Mouse (Mus musculus): ENCODE results near the gene Spata31d1b. TPM values are rescaled to one million over a fixed set of nuclear protein-coding genes. Genes with fewer than 3 reads are reported as not detected.

The Spata31d1b gene
- polyA plus RNA-seq, 1 experiment = 0.03 TPM

DNA sequence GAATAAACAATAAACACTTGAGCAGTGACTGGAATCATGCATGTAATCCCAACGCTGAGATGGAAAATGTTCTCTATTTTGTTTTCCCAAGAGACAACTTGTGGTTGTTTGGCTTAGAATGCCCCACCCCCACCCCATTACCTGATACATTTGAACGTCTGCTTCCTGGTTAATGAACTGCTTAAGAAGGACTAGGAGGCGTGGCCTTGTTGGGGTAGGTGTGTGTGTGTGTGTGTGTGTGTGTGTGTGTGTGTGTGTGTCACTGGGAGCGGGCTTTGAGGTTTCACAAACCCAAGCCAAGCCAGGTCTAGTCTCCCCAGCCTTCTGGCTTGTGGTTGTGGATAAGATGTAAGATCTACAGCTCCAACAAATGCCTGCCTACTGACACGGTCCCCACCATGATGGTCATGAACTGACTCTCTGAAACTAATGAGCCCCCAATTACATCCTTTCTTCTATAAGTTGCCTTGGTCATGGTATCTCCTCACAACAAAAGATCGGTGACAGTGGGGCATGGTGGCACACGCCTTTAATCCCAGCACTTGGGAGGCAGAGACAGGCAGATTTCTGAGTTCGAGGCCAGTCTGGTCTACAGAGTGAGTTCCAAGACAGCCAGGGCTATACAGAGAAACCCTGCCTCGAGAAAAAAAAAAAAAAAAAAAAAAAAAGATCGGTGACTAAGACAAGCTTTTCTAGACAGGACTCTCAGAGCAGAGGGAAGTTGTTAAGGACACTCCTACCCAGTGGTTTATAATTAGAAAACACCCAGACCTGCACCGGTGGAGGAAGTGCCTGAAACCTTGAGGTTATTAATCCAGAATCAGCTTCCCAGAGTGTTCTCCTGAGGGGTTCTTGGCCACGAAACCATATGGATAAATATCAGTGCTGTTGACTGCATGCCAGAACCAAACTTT, 35.5 kb upstream of the Spata31d1b start:
- no peak for TF ChIP-seq CTCF (IDR thresholded peaks at IDR 0.05; ENCODE audit: borderline replicate concordance, extremely low read depth, insufficient read depth, insufficient read length)
- TF ChIP-seq POLR2A (IDR thresholded peaks at IDR 0.05; ENCODE audit: borderline replicate concordance, extremely low read depth, insufficient read depth, insufficient read length, poor library complexity, severe bottlenecking) = no peak
- DNase-seq (ENCODE audit: low read depth) = peak; percentile 7

DNA sequence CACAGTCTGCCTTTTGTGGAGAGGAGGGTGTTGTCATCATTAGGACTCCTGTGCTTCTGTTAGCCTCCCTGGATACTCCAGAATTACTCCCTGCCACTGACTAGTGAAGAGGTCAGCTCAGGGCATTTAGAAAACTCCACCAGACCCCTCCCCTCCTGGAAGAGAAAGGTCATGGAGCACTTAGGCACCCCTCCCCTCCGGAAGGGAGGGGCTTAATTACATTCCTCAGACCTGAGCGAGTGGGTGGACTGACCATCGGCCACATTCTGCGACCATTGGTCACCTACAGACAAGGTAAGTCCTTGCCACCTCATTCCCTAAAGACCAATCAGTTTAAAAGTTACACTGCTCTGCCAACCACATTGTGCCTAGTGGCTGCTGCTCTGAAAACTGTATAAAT, 32.8 kb upstream of the Spata31d1b start:
- DNase-seq (ENCODE audit: low read depth) = no peak
- TF ChIP-seq POLR2A (IDR thresholded peaks at IDR 0.05; ENCODE audit: borderline replicate concordance, extremely low read depth, insufficient read depth, insufficient read length, poor library complexity, severe bottlenecking) (no peak), CTCF (IDR thresholded peaks at IDR 0.05; ENCODE audit: borderline replicate concordance, extremely low read depth, insufficient read depth, insufficient read length) (no peak)

DNA sequence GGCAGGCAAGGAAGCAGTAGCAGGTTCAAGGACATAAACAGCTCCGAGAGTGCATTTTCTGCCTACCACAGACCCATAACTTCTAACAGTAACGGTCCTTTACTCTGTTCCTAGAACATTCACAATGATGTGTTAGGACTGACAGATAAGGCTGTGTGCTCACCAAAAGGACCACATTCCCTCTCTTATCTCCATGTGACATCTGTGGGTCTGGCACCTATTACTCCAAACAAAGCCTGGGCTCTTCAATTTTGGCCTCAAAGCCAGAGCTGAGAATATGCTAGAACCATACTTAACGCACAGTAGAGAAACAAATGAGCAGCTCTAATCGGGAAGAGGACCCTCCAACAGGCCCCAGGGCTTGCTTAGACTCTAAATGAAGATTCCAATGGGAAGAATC, 32.2 kb upstream of the Spata31d1b start:
- DNase-seq (ENCODE audit: low read depth) = no peak
- TF ChIP-seq POLR2A (IDR thresholded peaks at IDR 0.05; ENCODE audit: borderline replicate concordance, extremely low read depth, insufficient read depth, insufficient read length, poor library complexity, severe bottlenecking) (no peak), CTCF (IDR thresholded peaks at IDR 0.05; ENCODE audit: borderline replicate concordance, extremely low read depth, insufficient read depth, insufficient read length) (no peak)

DNA sequence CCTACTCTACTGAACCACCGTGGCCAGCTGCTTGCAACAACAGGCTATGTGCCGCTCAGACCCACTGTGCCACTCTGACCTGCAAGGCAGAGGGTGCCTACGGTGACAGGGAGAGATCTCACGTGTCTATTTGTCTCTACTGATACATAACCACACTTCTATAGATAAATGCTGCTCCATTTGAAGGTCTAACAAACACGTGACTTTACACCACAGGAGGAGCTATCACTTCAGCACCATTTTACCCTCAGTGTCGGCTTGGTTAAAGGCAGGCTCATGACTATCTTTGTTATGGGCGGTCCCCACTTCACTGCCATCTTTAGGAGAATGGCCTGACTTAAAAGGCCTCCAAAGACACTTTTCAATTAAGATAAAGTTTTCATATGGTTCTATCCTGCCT, 29.5 kb upstream of the Spata31d1b start:
- TF ChIP-seq CTCF (IDR thresholded peaks at IDR 0.05; ENCODE audit: borderline replicate concordance, extremely low read depth, insufficient read depth, insufficient read length) (no peak), POLR2A (IDR thresholded peaks at IDR 0.05; ENCODE audit: borderline replicate concordance, extremely low read depth, insufficient read depth, insufficient read length, poor library complexity, severe bottlenecking) (no peak)
- no peak for DNase-seq (ENCODE audit: low read depth)

DNA sequence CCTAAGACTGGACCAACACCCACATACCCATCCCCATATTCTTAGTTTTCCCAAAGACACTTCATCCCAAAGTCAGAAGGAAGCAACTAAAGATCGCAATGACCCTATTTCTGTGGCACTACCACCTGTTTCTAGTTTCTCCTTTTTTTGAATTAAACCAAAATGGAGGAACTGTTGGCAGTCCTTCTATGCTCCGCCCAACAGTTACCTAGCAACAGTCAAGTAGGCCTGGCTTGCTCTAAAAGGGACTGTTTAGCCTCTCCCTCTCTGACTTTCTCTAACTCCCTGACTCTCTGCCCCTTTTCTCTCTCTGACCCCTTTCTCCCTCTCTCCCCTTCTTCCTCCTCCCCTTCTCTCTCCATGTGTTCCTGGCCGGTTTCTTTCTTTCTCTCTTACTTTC, 26.8 kb upstream of the Spata31d1b start:
- no peak for DNase-seq (ENCODE audit: low read depth)
- TF ChIP-seq CTCF (IDR thresholded peaks at IDR 0.05; ENCODE audit: borderline replicate concordance, extremely low read depth, insufficient read depth, insufficient read length) = no peak
- TF ChIP-seq POLR2A (IDR thresholded peaks at IDR 0.05; ENCODE audit: borderline replicate concordance, extremely low read depth, insufficient read depth, insufficient read length, poor library complexity, severe bottlenecking) = no peak

DNA sequence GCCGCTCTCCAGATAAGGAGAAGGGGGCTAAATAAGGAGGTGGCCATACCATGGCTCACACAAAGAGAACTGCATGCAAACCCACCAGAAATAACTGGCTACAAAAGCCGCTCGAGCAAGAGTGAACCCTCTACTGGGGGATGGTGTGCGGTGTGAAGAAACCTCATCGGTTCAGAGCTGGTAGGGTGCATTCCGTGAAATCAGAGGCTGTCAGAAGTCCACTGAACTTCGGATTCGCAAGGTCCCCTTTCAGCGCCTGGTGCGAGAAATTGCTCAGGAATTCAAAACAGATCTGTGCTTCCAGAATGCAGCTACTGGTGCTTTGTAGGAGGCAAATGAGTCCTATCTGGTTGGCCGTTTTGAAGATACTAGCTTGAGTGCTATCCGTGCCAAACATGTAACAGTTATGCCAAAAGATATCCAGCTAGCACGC, 23.7 kb upstream of the Spata31d1b start:
- no peak for DNase-seq (ENCODE audit: low read depth)
- TF ChIP-seq POLR2A (IDR thresholded peaks at IDR 0.05; ENCODE audit: borderline replicate concordance, extremely low read depth, insufficient read depth, insufficient read length, poor library complexity, severe bottlenecking) (no peak), CTCF (IDR thresholded peaks at IDR 0.05; ENCODE audit: borderline replicate concordance, extremely low read depth, insufficient read depth, insufficient read length) (no peak)

DNA sequence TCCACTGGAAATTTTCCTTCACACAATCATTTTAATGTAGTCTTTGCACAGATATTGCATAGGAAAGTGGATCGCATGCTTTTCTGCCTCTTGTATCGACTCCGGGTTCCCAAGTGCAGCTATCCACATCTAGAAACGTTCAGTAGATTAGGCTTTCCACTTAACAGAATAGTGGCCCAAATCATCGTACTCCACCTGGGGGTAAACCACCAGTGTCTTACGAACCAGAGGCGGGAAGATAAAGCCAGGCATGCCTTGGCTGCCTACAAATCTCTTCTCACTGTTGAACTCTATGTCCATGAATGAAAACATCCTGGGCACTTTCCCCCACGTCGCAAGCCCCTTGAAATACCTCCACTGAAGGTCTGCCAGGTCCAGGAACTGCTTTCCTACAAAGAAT, 22.8 kb upstream of the Spata31d1b start:
- no peak for DNase-seq (ENCODE audit: low read depth)

DNA sequence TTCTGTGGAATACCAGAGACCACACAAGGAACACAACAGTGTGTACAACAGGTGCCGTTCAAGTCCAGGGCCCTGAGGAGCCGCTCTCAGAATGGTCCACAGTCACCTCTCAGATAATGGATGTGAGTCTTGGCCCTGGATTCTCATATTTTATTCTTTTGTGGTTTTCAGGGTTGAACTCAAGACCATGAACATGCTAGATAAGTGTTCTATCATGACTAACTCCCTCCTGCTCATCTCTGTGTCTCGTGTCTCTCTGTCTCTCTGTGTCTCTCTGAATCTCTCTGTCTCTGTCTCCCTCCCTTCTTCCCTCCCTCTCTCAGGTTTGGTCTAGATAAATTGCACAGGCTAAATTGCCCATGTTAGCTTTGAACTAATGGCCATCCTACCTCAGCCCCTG, 22.2 kb upstream of the Spata31d1b start:
- no peak for DNase-seq (ENCODE audit: low read depth)
- TF ChIP-seq CTCF (IDR thresholded peaks at IDR 0.05; ENCODE audit: borderline replicate concordance, extremely low read depth, insufficient read depth, insufficient read length) (no peak), POLR2A (IDR thresholded peaks at IDR 0.05; ENCODE audit: borderline replicate concordance, extremely low read depth, insufficient read depth, insufficient read length, poor library complexity, severe bottlenecking) (no peak)

More for the DNA sequence above, 22.8 kb upstream of the Spata31d1b start:
- TF ChIP-seq POLR2A (IDR thresholded peaks at IDR 0.05; ENCODE audit: borderline replicate concordance, extremely low read depth, insufficient read depth, insufficient read length, poor library complexity, severe bottlenecking) (no peak), CTCF (IDR thresholded peaks at IDR 0.05; ENCODE audit: borderline replicate concordance, extremely low read depth, insufficient read depth, insufficient read length) (no peak)

DNA sequence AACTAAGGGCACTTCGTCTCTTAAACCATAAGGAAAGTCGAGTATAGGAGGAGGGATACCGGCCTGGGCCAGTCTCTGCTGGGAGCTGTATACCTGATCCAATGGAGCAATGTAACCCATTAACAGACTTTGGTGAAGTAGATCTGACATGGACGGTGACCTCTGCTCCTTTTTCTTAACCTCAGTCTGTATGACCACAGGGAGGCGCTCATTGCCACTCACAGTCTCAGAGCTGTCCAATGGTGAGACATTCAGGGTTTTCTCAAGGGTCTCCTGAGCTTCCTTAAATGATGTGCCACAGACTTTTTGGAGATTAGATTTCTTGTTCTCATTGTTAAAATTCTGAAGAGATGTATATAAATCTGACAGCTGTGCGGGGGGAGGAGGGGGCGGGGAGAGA, 21.5 kb upstream of the Spata31d1b start:
- DNase-seq (ENCODE audit: low read depth) = no peak
- TF ChIP-seq POLR2A (IDR thresholded peaks at IDR 0.05; ENCODE audit: borderline replicate concordance, extremely low read depth, insufficient read depth, insufficient read length, poor library complexity, severe bottlenecking) = no peak
- TF ChIP-seq CTCF (IDR thresholded peaks at IDR 0.05; ENCODE audit: borderline replicate concordance, extremely low read depth, insufficient read depth, insufficient read length) = no peak

DNA sequence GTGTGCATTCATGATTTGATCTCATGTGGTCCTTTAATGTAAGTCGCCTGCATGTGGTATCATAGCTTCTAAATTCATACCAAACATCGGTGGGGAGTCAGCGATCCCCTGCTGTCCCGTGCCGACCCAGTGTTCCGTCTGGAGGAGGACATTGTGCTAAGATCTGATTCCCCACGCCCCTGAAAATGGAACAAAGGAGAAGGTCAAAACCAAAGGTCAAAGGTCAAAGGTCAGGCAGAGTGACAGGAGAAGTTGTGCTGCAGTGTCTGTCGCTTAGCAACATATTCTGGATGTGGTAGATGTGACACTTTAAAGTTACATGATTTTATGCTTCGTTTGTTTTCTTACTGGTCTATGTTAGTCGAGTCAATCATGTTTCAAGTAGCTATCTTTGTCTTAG, 20.6 kb upstream of the Spata31d1b start:
- peak; percentile 6 for DNase-seq (ENCODE audit: low read depth)
- no peak for TF ChIP-seq POLR2A (IDR thresholded peaks at IDR 0.05; ENCODE audit: borderline replicate concordance, extremely low read depth, insufficient read depth, insufficient read length, poor library complexity, severe bottlenecking)
- TF ChIP-seq CTCF (IDR thresholded peaks at IDR 0.05; ENCODE audit: borderline replicate concordance, extremely low read depth, insufficient read depth, insufficient read length) = no peak

DNA sequence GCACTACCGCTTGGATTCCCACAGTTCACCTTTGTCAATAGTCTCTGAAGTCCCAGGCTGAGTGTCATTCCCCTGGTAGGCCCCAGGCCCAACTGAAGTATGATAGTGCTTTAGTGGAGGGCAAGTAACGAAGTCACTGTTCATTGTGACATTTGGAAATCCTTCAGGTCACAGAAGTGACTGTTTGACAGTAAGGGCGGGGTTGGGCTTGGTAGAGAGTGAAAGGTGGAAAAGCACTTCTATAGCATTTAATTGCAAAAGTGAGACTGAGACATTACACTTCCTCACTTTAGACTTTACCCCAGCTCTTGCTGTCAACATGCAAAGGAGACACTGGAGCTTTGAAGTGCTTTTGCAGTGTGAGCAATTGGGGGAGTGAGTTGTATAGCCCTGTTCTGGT, 18.1 kb upstream of the Spata31d1b start, which contains the start of gene 4921517D22Rik:
Gene 4921517D22Rik (minus strand): TSS at position 101 of the 400 bp plus-strand sequence.
- TF ChIP-seq POLR2A (IDR thresholded peaks at IDR 0.05; ENCODE audit: borderline replicate concordance, extremely low read depth, insufficient read depth, insufficient read length, poor library complexity, severe bottlenecking) (no peak), CTCF (IDR thresholded peaks at IDR 0.05; ENCODE audit: borderline replicate concordance, extremely low read depth, insufficient read depth, insufficient read length) (no peak)
- DNase-seq (ENCODE audit: low read depth) = no peak

DNA sequence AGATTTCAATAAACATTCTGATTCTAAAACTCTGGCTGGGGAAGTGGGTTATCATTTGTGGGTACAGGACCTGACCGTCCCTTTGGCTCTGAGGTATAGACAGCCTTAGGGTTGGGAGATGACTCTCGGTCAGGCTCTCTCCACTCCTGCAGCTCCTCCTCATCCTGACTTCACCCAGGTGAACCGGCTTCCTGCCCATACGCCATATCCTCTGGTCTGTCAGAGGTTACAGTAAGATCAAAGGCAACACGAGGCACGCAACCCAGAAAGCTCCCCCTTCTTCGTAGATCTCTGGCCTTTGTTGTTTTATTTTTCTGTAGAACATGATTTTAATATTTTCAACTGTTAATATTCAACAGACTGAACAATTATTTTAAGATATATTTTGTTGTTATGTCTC, 16.3 kb upstream of the Spata31d1b start:
- DNase-seq (ENCODE audit: low read depth) = no peak
- TF ChIP-seq POLR2A (IDR thresholded peaks at IDR 0.05; ENCODE audit: borderline replicate concordance, extremely low read depth, insufficient read depth, insufficient read length, poor library complexity, severe bottlenecking) = no peak
- TF ChIP-seq CTCF (IDR thresholded peaks at IDR 0.05; ENCODE audit: borderline replicate concordance, extremely low read depth, insufficient read depth, insufficient read length) = no peak
